Mouse (Mus musculus) thymus, adult 2 months (tissue): ENCODE measurements at regions not wholly inside any gene's neighbourhood (a gene's known extent, or its start where the extent isn't known, plus 50 kb on each side); places are given as distances from the start of the nearest gene placed in this dataset.

Experiments used
- CTCF ChIP-seq: fragments of 200-500 bp; IDR thresholded peaks from 2 replicates; pipeline ENCODE4 v1.5.1; 2012; ENCODE audit warnings: mild to moderate bottlenecking, control low read depth, low read length, moderate library complexity, borderline replicate concordance; ENCODE audit not compliant: control insufficient read depth, poor library complexity, insufficient read depth; ENCODE audit errors: extremely low read depth
- POLR2A ChIP-seq: fragments of 200-500 bp; IDR thresholded peaks from 2 replicates; pipeline ENCODE4 v1.6.1; 2012; ENCODE audit warnings: mild to moderate bottlenecking, low read length, control low read depth, moderate library complexity; ENCODE audit not compliant: control insufficient read depth, poor library complexity, insufficient read depth; ENCODE audit errors: extremely low read depth

GRCm38 (mm10) chr17:82834177-82834576 lies 380.9 kb upstream of the Pkdcc start:
- no peak for TF ChIP-seq POLR2A
- TF ChIP-seq CTCF, result no peak
